Mouse (Mus musculus): ENCODE measurements at regions not wholly inside any gene's neighbourhood (a gene's known extent, or its start where the extent isn't known, plus 50 kb on each side); places are given as distances from the start of the nearest gene placed in this dataset.
"Not testable (repeated sequence)": the region's sequence is repeated elsewhere in the genome, so short reads cannot be mapped to it uniquely, and the experiment has no call there.

DNA sequence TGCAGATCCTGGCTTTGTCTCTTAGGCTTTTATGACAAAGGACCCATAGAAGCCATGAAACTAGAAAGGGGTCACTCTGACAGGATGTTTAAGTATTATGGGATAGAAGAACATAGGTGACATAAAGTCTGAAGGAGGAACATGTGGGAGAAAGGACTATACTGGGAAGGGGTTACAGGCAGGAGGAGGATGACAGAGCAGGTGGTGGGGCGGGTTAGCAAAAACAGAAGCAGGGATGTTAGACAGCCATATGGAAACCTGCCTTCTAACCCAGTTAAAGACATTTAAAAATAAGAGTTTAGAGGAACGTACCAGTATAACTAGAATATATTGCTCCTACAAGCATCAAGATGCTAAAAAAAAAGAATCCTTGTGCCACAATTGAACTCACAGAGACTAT is 438.9 kb upstream of the Htr2a start:
- DNase-seq (ENCODE audit: low read depth) = no peak

GRCm38 (mm10) chr14:74205011-74205410 is 435.6 kb upstream of the Htr2a start:
- DNase-seq (ENCODE audit: low read depth) = no peak

- DNase-seq (ENCODE audit: low read depth) = no peak
These were observed 422.7 kb upstream of the Htr2a start for GRCm38 (mm10) chr14:74217914-74218446.

DNA sequence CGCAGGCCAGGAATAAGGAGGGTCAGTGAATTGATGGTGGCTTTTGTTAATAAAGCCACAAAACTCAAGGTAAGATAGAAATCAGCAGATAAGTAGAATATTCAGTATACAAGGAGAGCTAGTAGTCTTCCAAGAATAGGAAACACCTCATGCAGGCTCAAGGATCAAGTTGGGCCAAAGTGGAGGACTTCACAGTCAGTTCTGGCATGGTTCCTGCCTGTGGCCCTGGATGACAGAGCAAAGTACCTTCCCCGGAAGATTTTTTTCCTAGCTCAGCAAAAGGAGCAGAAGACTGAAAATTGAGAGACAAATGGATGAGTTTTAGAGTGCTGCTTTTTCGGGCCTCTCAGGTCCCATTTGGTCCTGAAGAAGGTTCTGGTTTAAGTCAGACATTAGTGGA is 420.9 kb upstream of the Htr2a start:
- no peak for DNase-seq (ENCODE audit: low read depth)

- DNase-seq (ENCODE audit: low read depth) = no peak
These were observed 418.5 kb upstream of the Htr2a start for GRCm38 (mm10) chr14:74222093-74222492.

- no peak for DNase-seq (ENCODE audit: low read depth)
These were observed 411.0 kb upstream of the Htr2a start for GRCm38 (mm10) chr14:74229560-74230187.

- no peak for DNase-seq (ENCODE audit: low read depth)
These were observed 400.4 kb upstream of the Htr2a start for GRCm38 (mm10) chr14:74240212-74240611.

GRCm38 (mm10) chr14:74249263-74249878 is 391.3 kb upstream of the Htr2a start:
- no peak for DNase-seq (ENCODE audit: low read depth)

DNA sequence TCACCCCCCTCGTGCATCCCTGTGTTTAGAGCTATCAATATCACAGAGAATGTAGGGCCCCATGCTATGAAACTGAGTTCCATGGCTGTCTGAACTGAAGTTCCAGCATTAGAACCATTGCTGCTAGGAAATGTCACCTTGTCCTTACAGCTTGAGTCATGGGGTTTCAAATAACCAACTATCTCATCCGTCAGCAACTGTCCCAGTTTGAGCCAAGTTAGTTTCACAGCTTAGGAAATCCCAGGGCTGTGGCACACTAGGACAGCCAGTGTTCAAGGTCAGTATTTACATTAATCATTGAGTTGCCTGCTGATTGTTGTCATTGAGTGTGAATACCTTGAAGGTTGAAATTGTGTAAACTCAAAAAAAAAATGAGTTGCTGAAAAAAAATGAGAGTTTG is 390.6 kb upstream of the Htr2a start:
- no peak for DNase-seq (ENCODE audit: low read depth)

DNA sequence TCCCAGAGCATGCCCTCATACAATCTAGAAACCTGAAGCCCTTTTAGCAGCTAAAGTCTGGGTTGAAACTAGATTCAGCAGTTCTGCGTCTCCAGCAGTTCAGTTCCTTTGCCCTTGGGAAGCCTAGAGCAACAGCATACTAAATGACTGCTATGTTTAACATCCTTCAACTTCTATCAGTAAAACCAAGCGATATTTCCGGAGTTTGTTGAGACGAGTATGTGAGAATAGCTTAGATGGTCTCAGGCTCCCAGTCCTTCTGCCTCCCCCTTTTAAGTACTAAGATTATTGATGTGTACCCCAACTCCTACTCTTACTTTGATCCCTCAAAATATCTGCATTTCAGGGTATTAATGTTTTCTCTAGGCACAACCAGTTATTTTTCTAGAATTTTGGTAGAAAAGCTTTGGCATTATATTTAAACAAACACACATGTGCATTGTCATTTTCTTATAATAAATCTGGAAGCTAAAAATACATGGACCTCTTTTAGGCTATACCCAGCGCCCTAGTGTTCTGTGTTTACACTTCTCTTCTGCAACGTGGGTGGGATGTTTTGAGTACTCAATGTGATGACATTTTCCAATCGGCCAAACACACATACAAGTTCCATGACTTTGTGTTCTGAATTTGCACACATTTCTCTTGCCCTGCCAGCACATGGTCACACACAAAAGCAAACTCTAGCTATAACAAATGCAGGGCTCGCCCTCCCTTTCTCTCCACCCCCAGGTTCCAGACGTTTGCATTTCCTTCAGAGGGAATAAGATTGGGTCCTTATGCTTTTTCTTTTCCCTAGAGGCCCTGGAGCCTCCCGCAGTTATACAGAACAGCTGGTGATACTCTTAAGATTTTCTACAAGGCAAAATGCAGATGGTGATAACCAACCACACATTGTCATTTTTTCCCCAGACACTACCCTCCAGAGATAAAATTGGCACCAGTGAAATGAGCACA is 388.2 kb upstream of the Htr2a start:
- DNase-seq (ENCODE audit: low read depth) = no peak

GRCm38 (mm10) chr14:74255000-74255399 is 385.6 kb upstream of the Htr2a start:
- DNase-seq (ENCODE audit: low read depth) = no peak

- DNase-seq (ENCODE audit: low read depth) = no peak
These were observed 381.2 kb upstream of the Htr2a start for GRCm38 (mm10) chr14:74259437-74259836.

DNA sequence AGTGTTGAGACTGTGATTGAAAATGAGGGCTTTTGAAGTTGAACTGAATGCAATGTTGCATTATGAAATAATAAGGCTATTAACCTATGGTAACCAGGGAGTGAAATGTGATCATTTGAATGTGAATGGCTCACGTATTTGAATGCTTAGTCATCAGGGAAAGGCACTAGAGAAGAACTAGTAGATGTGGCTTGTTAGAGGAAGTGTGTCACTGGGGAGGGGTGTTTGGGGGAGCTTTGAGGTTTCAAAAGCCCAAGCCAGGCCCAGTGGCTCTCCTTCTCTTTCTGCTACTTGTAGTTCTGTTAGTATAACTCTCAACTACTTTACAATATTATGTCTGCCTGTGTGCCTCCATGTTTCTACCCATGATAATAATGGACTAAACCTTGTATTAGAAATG is 373.6 kb upstream of the Htr2a start:
- no peak for DNase-seq (ENCODE audit: low read depth)

DNA sequence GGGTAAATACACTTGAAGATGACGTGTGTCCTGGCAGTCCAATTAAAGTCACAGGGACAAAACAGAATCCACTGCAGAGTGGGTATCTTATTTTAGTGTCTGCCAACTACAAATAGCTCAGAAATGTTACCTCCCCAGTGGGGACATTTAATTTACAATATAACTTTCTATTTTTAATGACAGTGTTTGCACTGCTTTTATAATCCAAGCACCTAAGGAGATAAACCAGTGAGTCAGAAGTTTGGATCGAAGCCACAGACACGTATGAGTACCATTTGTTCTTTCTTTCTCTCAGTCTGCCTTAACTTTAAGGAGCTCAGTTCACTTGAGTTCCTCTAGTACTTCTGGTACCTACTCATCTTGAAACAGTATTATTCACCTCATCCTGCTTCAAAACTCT is 346.1 kb upstream of the Htr2a start:
- no peak for DNase-seq (ENCODE audit: low read depth)

- no peak for DNase-seq (ENCODE audit: low read depth)
These were observed 336.2 kb upstream of the Htr2a start for GRCm38 (mm10) chr14:74304483-74304882.

DNA sequence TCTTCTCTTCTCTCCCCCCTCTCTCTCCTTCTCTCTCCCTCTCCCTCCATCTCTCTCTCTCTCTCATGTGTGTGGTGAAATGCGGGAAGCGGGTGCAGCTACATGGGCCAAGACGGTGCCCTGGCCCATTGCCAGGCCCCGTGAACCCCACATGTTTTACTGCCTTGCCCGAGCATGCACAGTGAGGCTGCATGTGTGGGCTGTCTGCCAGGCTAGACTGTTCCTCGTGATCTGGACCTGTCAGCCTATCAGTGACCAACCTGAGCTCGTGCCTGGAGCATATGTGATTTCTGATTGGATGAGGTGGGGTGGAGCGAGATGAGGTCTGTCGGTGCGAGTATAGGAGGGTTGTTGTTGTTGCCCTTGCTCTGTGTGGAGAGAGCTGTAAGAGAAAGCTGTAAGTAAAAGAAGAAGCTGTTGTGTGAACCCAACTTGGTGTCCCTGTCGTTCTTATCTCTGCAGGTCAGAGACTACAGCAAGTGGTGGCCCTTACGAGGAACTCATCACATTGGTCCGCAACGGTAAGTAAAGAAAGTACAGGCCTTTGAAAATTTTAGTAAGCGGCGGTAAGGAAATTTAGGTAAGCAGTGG is 333.8 kb upstream of the Htr2a start:
- no peak for DNase-seq (ENCODE audit: low read depth)

DNA sequence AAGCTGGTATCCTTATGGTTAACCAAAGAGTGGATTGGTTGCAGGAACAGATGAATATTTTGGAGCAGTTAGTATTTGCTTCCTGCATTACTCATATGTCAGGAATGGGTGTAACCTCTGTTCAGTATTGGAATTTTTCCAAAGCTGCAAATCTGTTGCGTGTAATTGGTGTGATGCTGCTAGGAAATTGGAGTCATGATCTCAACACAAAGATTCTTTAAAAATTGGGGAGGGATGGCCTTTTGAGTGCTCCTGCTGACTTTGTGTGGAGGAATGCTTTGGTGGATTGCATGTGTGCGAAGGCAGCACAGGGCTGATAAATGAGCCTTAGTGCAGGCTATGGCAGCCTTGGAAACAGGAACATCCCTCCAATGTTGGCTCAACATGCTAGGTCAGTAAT is 331.2 kb upstream of the Htr2a start:
- not testable (repeated sequence) for DNase-seq (ENCODE audit: low read depth)

- no peak for DNase-seq (ENCODE audit: low read depth)
These were observed 313.3 kb upstream of the Htr2a start for GRCm38 (mm10) chr14:74327291-74327690.

DNA sequence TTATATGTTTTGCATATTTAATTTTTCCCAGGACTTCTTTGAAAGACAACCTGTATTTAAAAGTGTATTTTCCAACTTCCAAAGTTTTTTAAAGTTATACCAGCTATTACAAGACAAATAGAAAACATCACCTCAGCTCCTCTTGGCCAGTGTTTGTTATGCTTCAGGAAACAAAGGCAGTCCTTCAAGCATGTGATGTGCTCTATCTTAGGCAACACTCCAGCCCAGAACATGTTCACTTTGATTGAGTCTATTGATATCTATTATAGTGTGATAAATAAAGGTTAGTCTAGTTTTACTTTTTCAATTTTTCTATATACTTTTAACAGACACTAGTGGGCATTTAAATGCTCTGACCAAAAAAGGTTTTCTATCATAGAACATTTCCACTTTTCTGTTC is 289.9 kb upstream of the Htr2a start:
- no peak for DNase-seq (ENCODE audit: low read depth)

GRCm38 (mm10) chr14:74352286-74352685 is 288.4 kb upstream of the Htr2a start:
- no peak for DNase-seq (ENCODE audit: low read depth)

DNA sequence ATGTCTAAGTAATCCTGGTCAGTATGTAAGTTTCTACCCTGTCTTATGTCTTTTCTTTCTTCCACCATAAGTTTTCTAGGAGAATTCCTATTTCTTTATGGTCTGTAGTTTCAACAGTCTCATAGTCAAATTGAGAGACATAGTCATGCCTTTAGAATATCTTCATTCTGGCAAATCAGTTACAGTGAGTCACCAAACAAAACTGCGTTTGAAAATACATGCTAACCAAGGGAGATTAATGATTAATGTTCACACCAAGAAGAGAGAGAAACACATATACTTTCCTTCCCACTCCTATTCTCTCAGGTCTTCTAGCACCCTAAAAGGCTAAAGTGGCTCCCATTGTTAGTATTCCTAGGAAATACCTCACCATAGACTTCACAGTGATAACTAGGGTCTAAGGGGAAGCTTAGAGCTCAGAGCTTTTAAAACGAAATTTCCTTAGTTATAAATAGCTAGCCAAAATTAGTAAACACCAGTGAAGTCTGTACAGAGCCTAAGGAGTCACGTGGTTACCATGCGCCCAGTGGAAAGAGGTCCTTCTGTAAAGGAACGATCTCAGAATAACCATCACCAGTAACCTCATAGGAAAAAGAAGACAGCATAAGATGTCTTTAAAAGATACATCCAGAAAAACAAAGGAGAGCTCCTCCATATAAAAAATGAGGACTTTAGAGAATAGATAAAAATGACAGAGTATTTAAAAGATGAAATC is 281.8 kb upstream of the Htr2a start:
- no peak for DNase-seq (ENCODE audit: low read depth)
